In the genomic region with DNA sequence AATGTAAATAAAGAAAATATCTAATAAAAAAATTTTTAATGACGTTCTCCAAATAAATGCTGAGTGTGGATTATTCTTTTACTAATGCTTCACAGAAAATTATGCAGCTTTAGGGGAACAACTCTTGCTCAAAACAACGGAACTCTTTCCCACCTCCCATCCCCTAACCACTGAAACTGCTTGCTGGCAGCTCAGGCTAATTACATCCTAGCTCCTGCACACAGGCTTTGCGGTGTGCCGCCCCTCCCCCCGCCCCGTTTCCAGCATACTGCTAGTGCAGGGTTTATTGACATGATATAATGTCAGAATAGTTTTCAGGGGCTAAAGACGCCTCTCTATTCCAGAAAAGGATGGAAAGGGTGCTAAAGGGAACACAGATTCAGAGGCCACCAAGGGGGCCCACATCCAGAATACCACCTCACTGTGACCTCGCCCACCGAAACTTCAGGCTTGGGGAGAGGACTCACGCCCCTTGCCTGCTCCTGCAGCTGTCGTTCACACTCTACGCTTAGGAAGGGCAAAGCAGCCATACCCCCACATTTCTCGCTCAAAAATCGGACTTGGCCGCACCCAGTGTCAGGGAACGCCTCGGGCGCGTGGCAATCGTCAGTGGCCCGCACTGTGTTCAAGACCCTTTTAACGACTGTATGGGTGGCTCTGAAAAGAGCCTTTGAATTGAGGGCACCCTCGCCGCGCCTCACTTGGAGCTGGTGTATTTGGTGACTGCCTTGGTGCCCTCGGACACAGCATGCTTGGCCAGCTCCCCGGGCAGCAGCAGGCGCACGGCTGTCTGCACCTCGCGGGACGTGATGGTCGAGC, we compare ENCODE assay signal across 8 mouse cellular contexts. TPM values are rescaled to one million over a fixed set of nuclear protein-coding genes. Genes with fewer than 3 reads are reported as not detected.
A peak's percentile ranks its signal among the peaks of the same experiment; 100 is the strongest.
DNase-seq lines count a peak whose midpoint lies in the region; ATAC-seq lines count a peak whose summit lies in the region.

No protein-coding gene starts in this region.

- WGBS in hindbrain, embryonic 12.5 days: under 1% methylated on average over 33 of the region's 33 CpGs
- 4% methylated on average over 23 of the region's 33 CpGs for WGBS in macrophage (ENCODE audit: missing documents)
- under 1% methylated on average over 33 of the region's 33 CpGs for WGBS in stomach, embryonic 16.5 days

- 0 out of 2 replicates have a peak, but pooled peaks cover 4% of the 10 kb centered on the region for H3K36me3 ChIP-seq in hindbrain, embryonic 12.5 days
- peaks cover 7% of the 10 kb centered on the region; the same call in 1 of the 2 replicates for H3K36me3 ChIP-seq in macrophage (ENCODE audit: inconsistent target)
- H3K36me3 ChIP-seq in stomach, embryonic 16.5 days (ENCODE audit: control insufficient read depth, insufficient read depth, low read length): peaks cover 7% of the 10 kb centered on the region

- no peaks in the 10 kb centered on the region for H3K27me3 ChIP-seq in hindbrain, embryonic 12.5 days
- no peaks in the 10 kb centered on the region for H3K27me3 ChIP-seq in stomach, embryonic 16.5 days (ENCODE audit: control insufficient read depth, insufficient read depth, low read length)

- peak; percentile 33 for ATAC-seq in hindbrain, embryonic 12.5 days (ENCODE audit: low FRiP score)
- peak; percentile 15 for ATAC-seq in stomach, embryonic 16.5 days (ENCODE audit: insufficient read depth, low FRiP score)

- no peaks in the 10 kb centered on the region for H3K9me3 ChIP-seq in hindbrain, embryonic 12.5 days (replicated peaks)
- H3K9me3 ChIP-seq in stomach, embryonic 16.5 days (replicated peaks; ENCODE audit: control insufficient read depth, low read length): no peaks in the 10 kb centered on the region

- H3K79me2 ChIP-seq in macrophage (ENCODE audit: inconsistent target): peaks cover 33% of the 10 kb centered on the region

- H3K4me1 ChIP-seq in hindbrain, embryonic 12.5 days: peaks cover 47% of the 10 kb centered on the region
- peaks cover 32% of the 10 kb centered on the region for H3K4me1 ChIP-seq in stomach, embryonic 16.5 days (ENCODE audit: control insufficient read depth, insufficient read depth, low read length)

- H3K4me2 ChIP-seq in hindbrain, embryonic 12.5 days (replicated peaks): peak overlapping the region; percentile 95
- peak overlapping the region; percentile 97 for H3K4me2 ChIP-seq in stomach, embryonic 16.5 days (ENCODE audit: low read depth, low read length)

- DNase-seq in cerebellum, postnatal 14 days: peak; percentile 67 to 72
- DNase-seq in cerebellum, adult 11 months: no peak
- DNase-seq in A20 (ENCODE audit: low read depth, low spot score): peak; percentile 64
- peak; percentile 67 for DNase-seq in embryo, embryonic 10 days (ENCODE audit: low spot score)
- DNase-seq in natural killer cell, adult 2 months (ENCODE audit: low spot score in 2 of 2): no peak

- peak overlapping the region; percentile 99 for H3K27ac ChIP-seq in hindbrain, embryonic 12.5 days
- H3K27ac ChIP-seq in macrophage: peak overlapping the region; percentile 27; the same call in 1 of the 2 replicates
- H3K27ac ChIP-seq in stomach, embryonic 16.5 days (ENCODE audit: low read length): peak overlapping the region; percentile 90

- H3K9ac ChIP-seq in hindbrain, embryonic 12.5 days: peak overlapping the region; percentile 90
- H3K9ac ChIP-seq in stomach, embryonic 16.5 days (ENCODE audit: low read length): peak overlapping the region; percentile 81

- peak overlapping the region; percentile 87 for H3K4me3 ChIP-seq in hindbrain, embryonic 12.5 days
- peak overlapping the region; percentile 95 for H3K4me3 ChIP-seq in macrophage (ENCODE audit: inconsistent target)
- peak overlapping the region; percentile 61 for H3K4me3 ChIP-seq in stomach, embryonic 16.5 days (replicated peaks; ENCODE audit: low read length)

RNA-seq across cellular contexts. Expression of gene Hist3h2a, which starts 0.9 kb away (rescaled TPM):
- polyA plus RNA-seq in hindbrain, embryonic 12.5 days (2016; fragmentation: Nextera tagmentation; extraction: Ambion mirVana): 90.1 and 95.9 TPM in 2 replicates
- 100 to 1,000 TPM in 5 of 26 experiments, 10 to 100 TPM in 18, 1 to 10 TPM in 3; 6.6 to 134 (median 27.4) TPM for total RNA-seq in macrophage (2018; cell fraction: chromatin; rRNA removed)
- total RNA-seq in macrophage (2018; cell fraction: cytosol; rRNA removed): 10 to 100 TPM; 19.1 to 74.1 (median 48.6) TPM
- 100 to 1,000 TPM in 5 of 26 experiments, 10 to 100 TPM in 21; 14.1 to 225 (median 52.5) TPM for total RNA-seq in macrophage (2018; cell fraction: nucleus; rRNA removed)
- polyA plus RNA-seq in macrophage (2018): 16.2 to 56.9 TPM (median 24.3 TPM) in 3 replicates
- 28.1 and 33.0 TPM in 2 replicates for polyA plus RNA-seq in stomach, embryonic 16.5 days (2015; fragmentation: Nextera tagmentation; extraction: Ambion mirVana)

RNA-seq across cellular contexts. Expression of gene Trim17, which starts 0.9 kb away (rescaled TPM):
- polyA plus RNA-seq in hindbrain, embryonic 12.5 days (2016; fragmentation: Nextera tagmentation; extraction: Ambion mirVana): 1.2 and 1.5 TPM in 2 replicates
- 1 to 10 TPM in 3 of 26 experiments, under 1 TPM in 18, not detected in 5; 0.25 to 1.5 (median 0.54) TPM for total RNA-seq in macrophage (2018; cell fraction: chromatin; rRNA removed)
- total RNA-seq in macrophage (2018; cell fraction: cytosol; rRNA removed): under 1 TPM in 25 of 26 experiments, not detected in 1; 0.04 to 0.30 (median 0.11) TPM
- under 1 TPM in 24 of 26 experiments, not detected in 2; 0.16 to 0.98 (median 0.52) TPM for total RNA-seq in macrophage (2018; cell fraction: nucleus; rRNA removed)
- 0.07 to 0.14 TPM in 2 of 3 replicates, not detected in the other for polyA plus RNA-seq in macrophage (2018)
- 0.17 and 0.27 TPM in 2 replicates for polyA plus RNA-seq in stomach, embryonic 16.5 days (2015; fragmentation: Nextera tagmentation; extraction: Ambion mirVana)

RNA-seq across cellular contexts. Expression of gene Hist3h2ba, which starts 4.8 kb away (rescaled TPM):
- polyA plus RNA-seq in hindbrain, embryonic 12.5 days (2016; fragmentation: Nextera tagmentation; extraction: Ambion mirVana): 149 and 154 TPM in 2 replicates
- total RNA-seq in macrophage (2018; cell fraction: chromatin; rRNA removed): not detected
- total RNA-seq in macrophage (2018; cell fraction: cytosol; rRNA removed): 1 to 10 TPM in 9 of 26 experiments, under 1 TPM in 15, not detected in 2; 0.45 to 2.0 (median 0.95) TPM
- total RNA-seq in macrophage (2018; cell fraction: nucleus; rRNA removed): 1 to 10 TPM in 2 of 26 experiments, not detected in 24; 1.4 to 1.8 TPM
- 0.50 to 0.78 TPM in 2 of 3 replicates, not detected in the other for polyA plus RNA-seq in macrophage (2018)
- polyA plus RNA-seq in stomach, embryonic 16.5 days (2015; fragmentation: Nextera tagmentation; extraction: Ambion mirVana): 44.0 and 50.7 TPM in 2 replicates

RNA-seq across cellular contexts. Expression of gene Rnf187, which starts 14.8 kb away (rescaled TPM):
- 498 and 513 TPM in 2 replicates for polyA plus RNA-seq in hindbrain, embryonic 12.5 days (2016; fragmentation: Nextera tagmentation; extraction: Ambion mirVana)
- 10 to 100 TPM in 17 of 26 experiments, 1 to 10 TPM in 9; 2.9 to 35.0 (median 14.9) TPM for total RNA-seq in macrophage (2018; cell fraction: chromatin; rRNA removed)
- 100 to 1,000 TPM in 13 of 26 experiments, 10 to 100 TPM in 13; 69.7 to 129 (median 99.3) TPM for total RNA-seq in macrophage (2018; cell fraction: cytosol; rRNA removed)
- total RNA-seq in macrophage (2018; cell fraction: nucleus; rRNA removed): 10 to 100 TPM; 18.7 to 68.4 (median 36.7) TPM
- polyA plus RNA-seq in macrophage (2018): 45.0 to 110 TPM (median 97.1 TPM) in 3 replicates
- 113 TPM in 2 replicates for polyA plus RNA-seq in stomach, embryonic 16.5 days (2015; fragmentation: Nextera tagmentation; extraction: Ambion mirVana)

RNA-seq across cellular contexts. Expression of gene Trim11, which starts 24.3 kb away (rescaled TPM):
- 19.3 and 19.5 TPM in 2 replicates for polyA plus RNA-seq in hindbrain, embryonic 12.5 days (2016; fragmentation: Nextera tagmentation; extraction: Ambion mirVana)
- 10 to 100 TPM; 24.2 to 97.7 (median 71.8) TPM for total RNA-seq in macrophage (2018; cell fraction: chromatin; rRNA removed)
- total RNA-seq in macrophage (2018; cell fraction: cytosol; rRNA removed): 10 to 100 TPM in 22 of 26 experiments, 1 to 10 TPM in 4; 7.7 to 22.5 (median 18.0) TPM
- total RNA-seq in macrophage (2018; cell fraction: nucleus; rRNA removed): 10 to 100 TPM; 18.6 to 83.1 (median 49.3) TPM
- 11.4 to 20.3 TPM (median 14.2 TPM) in 3 replicates for polyA plus RNA-seq in macrophage (2018)
- 20.5 and 20.8 TPM in 2 replicates for polyA plus RNA-seq in stomach, embryonic 16.5 days (2015; fragmentation: Nextera tagmentation; extraction: Ambion mirVana)

Comparison
In these comparisons a context has a peak if more than half of its experiments do, and no peak if none do; other contexts are left out.
1. DNase-seq: peak in cerebellum, postnatal 14 days (2 of 2), A20 (single experiment) and embryo, embryonic 10 days (single experiment); none in cerebellum, adult 11 months (single experiment) and natural killer cell, adult 2 months (0 of 2).
2. H3K27ac ChIP-seq: peak in every context shown above with its lines; median percentile 99 in hindbrain, embryonic 12.5 days; 90 in stomach, embryonic 16.5 days; 27 in macrophage.
3. RNA of gene Hist3h2ba, which starts 4.8 kb away (polyA plus RNA-seq): 149 to 154 TPM in hindbrain, embryonic 12.5 days and 44.0 to 50.7 TPM in stomach, embryonic 16.5 days; 0.50 to 0.78 TPM in macrophage; every median in the first group is over 10 times any median in the second.
4. Peak in every context shown above with its lines, with median percentiles within 50 percentile points of each other: H3K4me3 ChIP-seq.